Mouse (Mus musculus): ENCODE data around the gene Mdm1. TPM values are rescaled to one million over a fixed set of nuclear protein-coding genes. Genes with fewer than 3 reads are reported as not detected.

The Mdm1 gene
- 53.8 and 56.2 TPM in 2 replicates for polyA plus RNA-seq (2016; fragmentation: Nextera tagmentation; extraction: Ambion mirVana)

- Histone ChIP-seq H3K27ac (replicated peaks) (peak within 1 kb of the TSS; percentile 85), H3K27me3 (ENCODE audit: low read depth, poor library complexity, severe bottlenecking) (peaks cover 22% of the 10 kb centered on the region), H3K36me3 (peaks cover 21% of the 10 kb centered on the region), H3K4me3 (peak within 1 kb of the TSS; percentile 94), H3K9me3 (replicated peaks) (no peaks in the 10 kb centered on the region), H3K4me1 (peaks cover 26% of the 10 kb centered on the region)
- peak; percentile 99 for DNase-seq (ENCODE audit: low spot score)
- WGBS = 7% methylated on average over 47 of the region's 47 CpGs
Observed at GRCm38 (mm10) chr10:118141018-118141883, at the start of gene Mdm1. Mdm1 (plus strand) TSS chr10:118141811.

DNA sequence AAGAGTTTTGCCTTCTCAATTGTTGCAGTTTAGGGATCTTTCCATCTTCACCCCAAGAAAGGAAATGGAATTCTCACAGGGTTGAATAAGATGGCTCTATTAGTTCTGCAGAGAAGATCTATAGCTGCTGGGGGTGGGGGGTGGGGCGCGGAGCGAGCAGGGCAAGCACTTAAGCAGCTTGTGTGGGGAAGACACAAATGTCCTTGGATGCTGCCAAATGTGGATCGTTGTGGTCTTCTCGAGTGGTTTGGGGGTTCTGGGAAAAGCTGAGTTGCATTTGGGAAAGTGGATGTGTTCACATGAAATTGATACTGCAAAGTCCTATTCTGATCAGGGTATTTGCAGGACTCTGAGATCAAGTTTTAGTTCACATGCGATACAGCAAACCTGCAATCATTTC, 48.9 kb upstream of the Mdm1 start:
- no peaks in the 10 kb centered on the region for H3K27me3 ChIP-seq (ENCODE audit: low read depth, poor library complexity, severe bottlenecking)
- H3K9me3 ChIP-seq (replicated peaks) = 0 out of 2 replicates have a peak, but pooled peaks cover 3% of the 10 kb centered on the region
- DNase-seq (ENCODE audit: low spot score) = no peak
- H3K27ac ChIP-seq (replicated peaks) = no peak overlapping the region
- no peak overlapping the region for H3K4me3 ChIP-seq
- 87% methylated on average over 6 of the region's 6 CpGs for WGBS
- peaks cover 16% of the 10 kb centered on the region for H3K4me1 ChIP-seq
- no peaks in the 10 kb centered on the region for H3K36me3 ChIP-seq

- 78% methylated on average over 9 of the region's 9 CpGs for WGBS
- no peak overlapping the region for H3K4me3 ChIP-seq
- H3K4me1 ChIP-seq = peaks cover 7% of the 10 kb centered on the region; the same call in 1 of the 2 replicates
- no peak overlapping the region for H3K27ac ChIP-seq (replicated peaks)
- DNase-seq (ENCODE audit: low spot score) = no peak
- 0 out of 2 replicates have a peak, but pooled peaks cover 6% of the 10 kb centered on the region for H3K9me3 ChIP-seq (replicated peaks)
- no peaks in the 10 kb centered on the region for H3K27me3 ChIP-seq (ENCODE audit: low read depth, poor library complexity, severe bottlenecking)
- no peaks in the 10 kb centered on the region for H3K36me3 ChIP-seq
Observed at GRCm38 (mm10) chr10:118093728-118094127, 47.9 kb upstream of the Mdm1 start.

DNA sequence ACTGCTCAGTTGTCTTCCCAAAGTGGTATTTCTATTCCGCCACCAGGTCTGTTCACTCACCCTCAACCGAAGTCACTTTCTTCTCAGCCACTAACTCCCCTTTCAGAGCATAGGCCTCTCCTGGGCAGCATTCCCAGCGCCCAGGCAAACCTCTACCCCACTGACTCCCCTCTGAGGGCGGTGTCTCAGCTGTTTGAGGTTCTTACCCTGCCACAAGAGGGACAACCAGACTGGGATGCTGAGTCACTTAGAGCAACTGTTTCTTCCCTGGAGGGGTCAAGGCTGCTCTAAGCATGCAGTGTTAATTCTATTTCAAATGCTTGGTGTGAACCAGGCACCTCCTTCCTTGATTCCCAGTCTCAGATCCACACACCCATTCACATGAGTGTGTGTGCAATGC, 46.8 kb upstream of the Mdm1 start:
- no peaks in the 10 kb centered on the region for H3K36me3 ChIP-seq
- H3K9me3 ChIP-seq (replicated peaks) = 0 out of 2 replicates have a peak, but pooled peaks cover 6% of the 10 kb centered on the region
- H3K27ac ChIP-seq (replicated peaks) = no peak overlapping the region
- H3K27me3 ChIP-seq (ENCODE audit: low read depth, poor library complexity, severe bottlenecking) = no peaks in the 10 kb centered on the region
- H3K4me3 ChIP-seq = no peak overlapping the region
- peaks cover 7% of the 10 kb centered on the region; the same call in 1 of the 2 replicates for H3K4me1 ChIP-seq
- no peak for DNase-seq (ENCODE audit: low spot score)
- 88% methylated on average over 4 of the region's 4 CpGs for WGBS

- no peak overlapping the region for H3K4me3 ChIP-seq
- peaks cover 14% of the 10 kb centered on the region for H3K4me1 ChIP-seq
- DNase-seq (ENCODE audit: low spot score) = no peak
- H3K36me3 ChIP-seq = no peaks in the 10 kb centered on the region
- 0 out of 2 replicates have a peak, but pooled peaks cover 6% of the 10 kb centered on the region for H3K9me3 ChIP-seq (replicated peaks)
- no peaks in the 10 kb centered on the region for H3K27me3 ChIP-seq (ENCODE audit: low read depth, poor library complexity, severe bottlenecking)
- WGBS = 90% methylated on average over 6 of the region's 6 CpGs
- no peak overlapping the region for H3K27ac ChIP-seq (replicated peaks)
Observed at GRCm38 (mm10) chr10:118096223-118096622, 45.4 kb upstream of the Mdm1 start.

DNA sequence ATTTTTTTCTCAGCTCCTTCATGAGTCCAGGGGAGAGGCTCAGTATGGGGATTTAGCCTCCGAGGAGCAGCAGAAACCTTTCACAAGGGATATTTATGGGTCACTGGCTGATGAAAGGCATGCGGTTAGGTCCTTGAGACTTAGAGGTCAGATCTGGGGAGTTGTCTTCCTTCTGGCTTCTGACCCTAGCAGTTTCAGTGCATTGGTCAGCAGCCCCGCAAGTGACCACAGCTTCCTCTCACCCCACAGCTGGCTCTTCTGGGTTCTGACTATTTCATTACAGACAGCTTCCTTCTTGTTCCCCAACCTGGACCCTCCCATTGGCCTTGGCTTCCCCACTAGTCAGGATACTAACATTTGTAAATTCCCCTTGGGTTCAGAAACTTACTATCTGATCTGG, 43.7 kb upstream of the Mdm1 start:
- H3K9me3 ChIP-seq (replicated peaks) = 0 out of 2 replicates have a peak, but pooled peaks cover 6% of the 10 kb centered on the region
- no peak overlapping the region for H3K27ac ChIP-seq (replicated peaks)
- H3K4me1 ChIP-seq = peaks cover 13% of the 10 kb centered on the region
- H3K4me3 ChIP-seq = no peak overlapping the region
- no peaks in the 10 kb centered on the region for H3K36me3 ChIP-seq
- DNase-seq (ENCODE audit: low spot score) = no peak
- 68% methylated on average over 3 of the region's 3 CpGs for WGBS
- no peaks in the 10 kb centered on the region for H3K27me3 ChIP-seq (ENCODE audit: low read depth, poor library complexity, severe bottlenecking)

GRCm38 (mm10) chr10:118100570-118100969, 41.0 kb upstream of the Mdm1 start:
- 52% methylated on average over 5 of the region's 5 CpGs for WGBS
- Histone ChIP-seq H3K4me3 (no peak overlapping the region), H3K4me1 (peaks cover 22% of the 10 kb centered on the region), H3K9me3 (replicated peaks) (0 out of 2 replicates have a peak, but pooled peaks cover 6% of the 10 kb centered on the region), H3K27ac (replicated peaks) (no peak overlapping the region), H3K27me3 (ENCODE audit: low read depth, poor library complexity, severe bottlenecking) (peaks cover 8% of the 10 kb centered on the region; the same call in 1 of the 2 replicates), H3K36me3 (no peaks in the 10 kb centered on the region)
- no peak for DNase-seq (ENCODE audit: low spot score)

GRCm38 (mm10) chr10:118101056-118101455, 40.6 kb upstream of the Mdm1 start:
- Histone ChIP-seq H3K9me3 (replicated peaks) (0 out of 2 replicates have a peak, but pooled peaks cover 4% of the 10 kb centered on the region), H3K27me3 (ENCODE audit: low read depth, poor library complexity, severe bottlenecking) (peaks cover 12% of the 10 kb centered on the region; the same call in 1 of the 2 replicates), H3K4me3 (no peak overlapping the region), H3K27ac (replicated peaks) (no peak overlapping the region), H3K4me1 (peaks cover 22% of the 10 kb centered on the region), H3K36me3 (no peaks in the 10 kb centered on the region)
- 78% methylated on average over 2 of the region's 2 CpGs for WGBS
- no peak for DNase-seq (ENCODE audit: low spot score)

DNA sequence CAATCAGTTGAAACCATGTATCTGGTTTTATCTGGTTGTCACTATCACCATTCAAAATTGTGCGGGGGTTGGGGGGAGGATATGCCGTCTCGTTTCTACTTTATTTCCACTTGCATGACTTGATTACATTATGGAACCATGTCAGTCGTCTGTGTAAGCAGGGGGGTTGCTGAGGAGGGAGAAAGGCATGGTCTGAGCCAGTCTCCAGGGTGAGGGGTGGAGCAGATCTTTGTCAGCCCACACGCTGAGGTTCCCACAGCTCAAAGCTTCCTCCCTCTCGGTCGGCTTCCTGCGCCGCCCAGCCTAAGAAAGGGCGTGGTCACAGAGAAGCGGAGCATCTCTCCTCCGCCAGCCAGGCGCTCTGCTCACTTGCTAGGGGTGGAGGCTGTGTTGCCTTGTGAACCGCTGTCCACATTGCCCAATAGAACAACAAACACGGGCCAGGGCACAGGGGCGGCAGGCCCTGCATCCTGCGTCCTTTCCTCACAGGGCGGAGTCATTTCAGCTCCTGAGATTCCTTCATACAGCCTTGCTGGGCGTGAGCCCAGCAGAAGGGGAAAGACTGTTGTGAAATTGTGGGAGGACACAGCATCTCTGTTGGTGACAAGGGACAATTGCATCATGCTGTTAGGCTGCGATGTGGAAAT, 38.5 kb upstream of the Mdm1 start:
- Histone ChIP-seq H3K27ac (replicated peaks) (peak overlapping the region; percentile 80), H3K27me3 (ENCODE audit: low read depth, poor library complexity, severe bottlenecking) (peaks cover 12% of the 10 kb centered on the region; the same call in 1 of the 2 replicates), H3K36me3 (no peaks in the 10 kb centered on the region), H3K4me3 (peak overlapping the region; percentile 52), H3K4me1 (peaks cover 22% of the 10 kb centered on the region), H3K9me3 (replicated peaks) (0 out of 2 replicates have a peak, but pooled peaks cover 3% of the 10 kb centered on the region)
- peak; percentile 81 for DNase-seq (ENCODE audit: low spot score)
- WGBS = 4% methylated on average over 20 of the region's 20 CpGs

- Histone ChIP-seq H3K27ac (replicated peaks) (no peak overlapping the region), H3K4me1 (peaks cover 22% of the 10 kb centered on the region), H3K9me3 (replicated peaks) (no peaks in the 10 kb centered on the region), H3K4me3 (no peak overlapping the region), H3K36me3 (no peaks in the 10 kb centered on the region), H3K27me3 (ENCODE audit: low read depth, poor library complexity, severe bottlenecking) (peaks cover 12% of the 10 kb centered on the region; the same call in 1 of the 2 replicates)
- WGBS = 83% methylated on average over 10 of the region's 10 CpGs
- no peak for DNase-seq (ENCODE audit: low spot score)
Observed at GRCm38 (mm10) chr10:118103906-118104305, 37.7 kb upstream of the Mdm1 start.

DNA sequence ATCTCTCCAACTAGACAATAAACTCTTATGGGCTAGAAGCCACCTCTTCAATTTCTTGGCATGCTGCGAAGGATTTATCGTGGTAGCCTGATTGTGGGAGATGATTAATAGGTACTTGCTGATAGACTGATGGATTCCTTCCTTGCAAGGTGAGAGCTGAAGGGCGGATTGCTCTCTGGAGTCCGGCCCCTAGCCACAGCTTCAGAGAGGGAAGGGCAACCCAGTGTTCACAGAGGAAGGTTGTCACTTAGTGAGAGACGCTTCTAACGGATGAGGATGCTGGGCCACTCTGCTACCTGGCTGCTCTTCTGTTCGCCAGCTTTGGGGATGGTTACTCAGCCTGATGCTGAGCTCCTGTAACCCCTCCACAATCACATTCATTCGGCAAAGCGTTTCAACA, 34.6 kb upstream of the Mdm1 start:
- Histone ChIP-seq H3K9me3 (replicated peaks) (no peaks in the 10 kb centered on the region), H3K4me1 (peaks cover 26% of the 10 kb centered on the region), H3K36me3 (no peaks in the 10 kb centered on the region), H3K27me3 (ENCODE audit: low read depth, poor library complexity, severe bottlenecking) (peaks cover 12% of the 10 kb centered on the region; the same call in 1 of the 2 replicates), H3K4me3 (no peak overlapping the region), H3K27ac (replicated peaks) (no peak overlapping the region)
- DNase-seq (ENCODE audit: low spot score) = no peak
- whole genome bisulfite sequencing = 85% methylated on average over 9 of the region's 9 CpGs

- H3K4me3 ChIP-seq = no peak overlapping the region
- no peaks in the 10 kb centered on the region for H3K36me3 ChIP-seq
- H3K9me3 ChIP-seq (replicated peaks) = no peaks in the 10 kb centered on the region
- DNase-seq (ENCODE audit: low spot score) = peak; percentile 27
- WGBS = 22% methylated on average over 8 of the region's 8 CpGs
- H3K4me1 ChIP-seq = peaks cover 18% of the 10 kb centered on the region
- peaks cover 6% of the 10 kb centered on the region; the same call in 1 of the 2 replicates for H3K27me3 ChIP-seq (ENCODE audit: low read depth, poor library complexity, severe bottlenecking)
- peak overlapping the region; percentile 33; the same call in 1 of the 2 replicates for H3K27ac ChIP-seq (replicated peaks)
Observed at GRCm38 (mm10) chr10:118110006-118110920, 31.3 kb upstream of the Mdm1 start.

Measured in midbrain, embryonic 10.5 days (tissue).